Mouse (Mus musculus): ENCODE measurements at regions not wholly inside any gene's neighbourhood (a gene's known extent, or its start where the extent isn't known, plus 50 kb on each side); places are given as distances from the start of the nearest gene placed in this dataset.

DNA sequence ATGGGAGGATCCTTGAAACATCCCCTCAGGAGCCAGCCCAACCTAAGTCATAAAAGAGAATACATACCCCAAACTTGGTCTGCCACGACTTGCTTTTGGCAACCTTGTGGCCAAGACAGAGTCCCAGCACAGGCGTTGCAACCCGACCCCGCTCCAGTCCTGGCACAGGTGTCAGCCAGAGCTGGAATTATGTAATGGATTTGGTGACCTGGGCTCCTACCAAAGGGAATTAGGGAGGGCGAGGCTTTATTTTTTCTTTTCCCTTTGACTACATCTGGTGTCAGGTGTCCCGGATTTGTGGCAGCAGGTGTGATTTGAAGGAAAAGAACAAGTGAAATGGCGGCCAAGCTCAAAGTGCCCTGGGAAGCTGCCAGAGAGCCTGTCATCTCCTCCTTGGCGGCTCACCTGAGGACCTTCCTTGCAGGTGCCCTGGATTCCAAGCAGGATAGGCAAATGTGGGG is 212.9 kb downstream of the Mef2c start:
- peak overlapping the region; percentile 100 for H3K9ac ChIP-seq
- no peaks in the 10 kb centered on the region for H3K27me3 ChIP-seq (ENCODE audit: insufficient read depth, low read length)
- H3K4me2 ChIP-seq (ENCODE audit: low read depth), result peak overlapping the region; percentile 71
- peak overlapping the region; percentile 67 for H3K4me3 ChIP-seq (ENCODE audit: low read depth, low read length)
- H3K4me1 ChIP-seq (ENCODE audit: insufficient read depth), result peaks cover 16% of the 10 kb centered on the region; the same call in 1 of the 2 replicates
- H3K9me3 ChIP-seq (ENCODE audit: low read length), result no peaks in the 10 kb centered on the region
- H3K36me3 ChIP-seq (ENCODE audit: insufficient read depth), result no peaks in the 10 kb centered on the region
- peak; percentile 71 for DNase-seq
- TF ChIP-seq CTCF (IDR thresholded peaks at IDR 0.05; ENCODE audit: low read depth), result no peak
- no peak for ATAC-seq
- H3K27ac ChIP-seq (ENCODE audit: low read depth, low read length), result peak overlapping the region; percentile 100
- WGBS, result 13% methylated on average over 8 of the region's 8 CpGs

GRCm38 (mm10) chr13:83717686-83718210 is 213.9 kb downstream of the Mef2c start:
- Histone ChIP-seq H3K27ac (ENCODE audit: low read depth, low read length) (peak overlapping the region; percentile 100), H3K36me3 (ENCODE audit: insufficient read depth) (no peaks in the 10 kb centered on the region), H3K27me3 (ENCODE audit: insufficient read depth, low read length) (no peaks in the 10 kb centered on the region), H3K4me3 (ENCODE audit: low read depth, low read length) (peak overlapping the region; percentile 67), H3K4me2 (ENCODE audit: low read depth) (peak overlapping the region; percentile 71), H3K9ac (peak overlapping the region; percentile 100), H3K4me1 (ENCODE audit: insufficient read depth) (peaks cover 13% of the 10 kb centered on the region; the same call in 1 of the 2 replicates), H3K9me3 (ENCODE audit: low read length) (no peaks in the 10 kb centered on the region)
- WGBS, result 12% methylated on average over 4 of the region's 4 CpGs
- no peak for TF ChIP-seq CTCF (IDR thresholded peaks at IDR 0.05; ENCODE audit: low read depth)
- DNase-seq (peak; percentile 62), ATAC-seq (no peak)

- H3K27ac ChIP-seq (ENCODE audit: low read depth, low read length), result peak overlapping the region; percentile 100
- no peaks in the 10 kb centered on the region for H3K27me3 ChIP-seq (ENCODE audit: insufficient read depth, low read length)
- ATAC-seq (no peak), DNase-seq (peak; percentile 74)
- H3K9ac ChIP-seq, result peak overlapping the region; percentile 100
- 7% methylated on average over 10 of the region's 10 CpGs for WGBS
- TF ChIP-seq CTCF (IDR thresholded peaks at IDR 0.05; ENCODE audit: low read depth), result no peak
- peaks cover 10% of the 10 kb centered on the region; the same call in 1 of the 2 replicates for H3K4me1 ChIP-seq (ENCODE audit: insufficient read depth)
- H3K4me2 ChIP-seq (ENCODE audit: low read depth), result peak overlapping the region; percentile 71
- no peaks in the 10 kb centered on the region for H3K9me3 ChIP-seq (ENCODE audit: low read length)
- H3K4me3 ChIP-seq (ENCODE audit: low read depth, low read length), result peak overlapping the region; percentile 67
- no peaks in the 10 kb centered on the region for H3K36me3 ChIP-seq (ENCODE audit: insufficient read depth)
These were observed 214.9 kb downstream of the Mef2c start for GRCm38 (mm10) chr13:83718431-83719410.

DNA sequence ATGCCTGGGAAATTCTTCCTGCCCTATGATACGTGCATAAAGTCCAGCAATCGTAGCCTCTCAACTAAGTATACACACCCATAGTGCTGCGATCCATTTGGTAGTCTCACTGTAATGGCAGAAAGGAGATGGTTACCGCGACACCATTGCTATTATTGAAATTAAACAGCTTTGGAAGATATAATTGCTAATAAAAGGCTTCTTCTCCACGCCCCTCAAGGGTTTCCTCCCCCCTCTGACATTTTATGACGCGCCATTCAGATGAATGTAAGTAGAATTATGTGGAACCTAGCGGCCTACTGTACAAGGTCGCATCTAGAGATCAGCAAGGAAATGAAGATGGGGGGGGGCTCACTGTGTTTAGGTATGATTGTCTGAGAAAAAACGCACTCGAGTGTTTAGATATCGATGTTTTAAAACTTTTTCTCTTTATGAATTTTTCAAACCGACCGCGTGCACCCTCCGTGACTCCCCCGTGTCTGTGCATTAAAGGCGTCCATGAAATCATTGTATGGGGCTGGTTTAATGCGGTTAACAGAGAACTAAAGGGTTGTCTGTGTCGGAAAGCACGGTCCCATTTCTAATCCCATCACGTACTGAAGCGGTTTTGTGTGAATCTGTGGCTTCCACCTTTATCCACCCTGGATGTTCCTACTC is 215.9 kb downstream of the Mef2c start:
- WGBS, result 3% methylated on average over 24 of the region's 24 CpGs
- DNase-seq (peak; percentile 82), ATAC-seq (no peak)
- peak overlapping the region; percentile 100 for H3K27ac ChIP-seq (ENCODE audit: low read depth, low read length)
- no peaks in the 10 kb centered on the region for H3K9me3 ChIP-seq (ENCODE audit: low read length)
- peak overlapping the region; percentile 67 for H3K4me3 ChIP-seq (ENCODE audit: low read depth, low read length)
- no peak for TF ChIP-seq CTCF (IDR thresholded peaks at IDR 0.05; ENCODE audit: low read depth)
- H3K4me2 ChIP-seq (ENCODE audit: low read depth), result peak overlapping the region; percentile 71
- H3K9ac ChIP-seq, result peak overlapping the region; percentile 100
- no peaks in the 10 kb centered on the region for H3K27me3 ChIP-seq (ENCODE audit: insufficient read depth, low read length)
- H3K36me3 ChIP-seq (ENCODE audit: insufficient read depth), result no peaks in the 10 kb centered on the region
- peaks cover 10% of the 10 kb centered on the region; the same call in 1 of the 2 replicates for H3K4me1 ChIP-seq (ENCODE audit: insufficient read depth)

DNA sequence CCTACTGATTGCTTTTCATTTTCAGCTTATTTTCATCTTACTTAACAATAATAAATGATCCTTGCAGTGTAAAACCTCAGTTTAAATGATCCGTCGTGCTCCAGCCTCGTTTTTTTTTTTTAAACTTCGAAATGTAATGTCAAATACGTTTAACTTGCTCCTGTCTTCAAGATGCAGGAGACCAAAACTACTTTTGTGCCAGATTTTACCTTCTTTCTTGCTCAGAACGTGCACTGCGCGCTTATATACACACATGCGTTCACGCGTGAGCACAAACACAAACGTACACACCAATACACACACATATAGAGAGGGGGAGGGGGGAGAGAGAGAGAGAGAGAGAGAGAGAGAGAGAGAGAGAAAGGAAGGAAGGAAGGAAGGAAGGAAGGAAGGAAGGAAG is 216.5 kb downstream of the Mef2c start:
- no peaks in the 10 kb centered on the region for H3K36me3 ChIP-seq (ENCODE audit: insufficient read depth)
- under 1% methylated on average over 12 of the region's 12 CpGs for WGBS

GRCm38 (mm10) chr13:83720883-83721371 is 217.1 kb downstream of the Mef2c start:
- peak; percentile 64 for TF ChIP-seq CTCF (IDR thresholded peaks at IDR 0.05; ENCODE audit: low read depth)
- H3K27ac ChIP-seq (ENCODE audit: low read depth, low read length), result peak overlapping the region; percentile 100
- no peaks in the 10 kb centered on the region for H3K36me3 ChIP-seq (ENCODE audit: insufficient read depth)
- H3K9ac ChIP-seq, result peak overlapping the region; percentile 100
- 2% methylated on average over 30 of the region's 30 CpGs for WGBS
- peaks cover 10% of the 10 kb centered on the region; the same call in 1 of the 2 replicates for H3K4me1 ChIP-seq (ENCODE audit: insufficient read depth)
- peak overlapping the region; percentile 67 for H3K4me3 ChIP-seq (ENCODE audit: low read depth, low read length)
- peak; percentile 95 for DNase-seq
- H3K9me3 ChIP-seq (ENCODE audit: low read length), result no peaks in the 10 kb centered on the region
- H3K4me2 ChIP-seq (ENCODE audit: low read depth), result peak overlapping the region; percentile 71
- peak; percentile 83 for ATAC-seq
- H3K27me3 ChIP-seq (ENCODE audit: insufficient read depth, low read length), result no peaks in the 10 kb centered on the region

More for the DNA sequence above, 216.5 kb downstream of the Mef2c start:
- Histone ChIP-seq H3K4me2 (ENCODE audit: low read depth) (peak overlapping the region; percentile 71), H3K9me3 (ENCODE audit: low read length) (no peaks in the 10 kb centered on the region), H3K9ac (peak overlapping the region; percentile 100), H3K27me3 (ENCODE audit: insufficient read depth, low read length) (no peaks in the 10 kb centered on the region), H3K4me1 (ENCODE audit: insufficient read depth) (peaks cover 10% of the 10 kb centered on the region; the same call in 1 of the 2 replicates), H3K27ac (ENCODE audit: low read depth, low read length) (peak overlapping the region; percentile 100), H3K4me3 (ENCODE audit: low read depth, low read length) (peak overlapping the region; percentile 67)
- DNase-seq (peak; percentile 67), ATAC-seq (no peak)
- TF ChIP-seq CTCF (IDR thresholded peaks at IDR 0.05; ENCODE audit: low read depth), result no peak

All from forebrain, postnatal 0 days (tissue).